Mouse (Mus musculus) embryonic facial prominence, embryonic 15.5 days (tissue): ENCODE results near the gene Tmem259. TPM values are rescaled to one million over a fixed set of nuclear protein-coding genes. Genes with fewer than 3 reads are reported as not detected.

Source experiments
- ATAC-seq: fragments of 200-750 bp; cut with Nextera tagmentation; 2 replicates; pipeline ENCODE4 v1.8.0; 2017; ENCODE audit warnings: low read depth, moderate TSS enrichment; ENCODE audit not compliant: insufficient number of reproducible peaks, low FRiP score, low TSS enrichment
- H3K27ac ChIP-seq: fragments of 300-500 bp; sonication (generic); replicated peaks from 2 replicates; pipeline ENCODE4 v1.5.1; 2015; ENCODE audit warnings: mild to moderate bottlenecking, inconsistent platforms
- H3K27me3 ChIP-seq: fragments of 300-500 bp; sonication (generic); 2 replicates; pipeline ENCODE4 v1.6.1; 2015; ENCODE audit warnings: inconsistent platforms
- H3K36me3 ChIP-seq: fragments of 300-500 bp; sonication (generic); 2 replicates; pipeline ENCODE4 v1.6.1; 2015; ENCODE audit warnings: mild to moderate bottlenecking, inconsistent platforms
- H3K4me1 ChIP-seq: fragments of 300-500 bp; sonication (generic); 2 replicates; pipeline ENCODE4 v1.6.1; 2015; ENCODE audit warnings: inconsistent platforms
- H3K4me2 ChIP-seq: fragments of 300-500 bp; sonication (generic); replicated peaks from 2 replicates; pipeline ENCODE4 v1.6.1; 2015; ENCODE audit warnings: mild to moderate bottlenecking, inconsistent platforms
- H3K4me3 ChIP-seq: fragments of 300-500 bp; sonication (generic); replicated peaks from 2 replicates; pipeline ENCODE4 v1.5.1; 2015; ENCODE audit warnings: mild to moderate bottlenecking, inconsistent platforms
- H3K9ac ChIP-seq: fragments of 300-500 bp; sonication (generic); 2 replicates; pipeline ENCODE4 v1.6.1; 2015; ENCODE audit warnings: inconsistent platforms
- H3K9me3 ChIP-seq: fragments of 300-500 bp; sonication (generic); replicated peaks from 2 replicates; pipeline ENCODE4 v1.6.1; 2016; ENCODE audit warnings: inconsistent platforms
- WGBS: fragments of 180-500 bp; shearing (Covaris S2); methylation state at CpG from one replicate; pipeline ENCODE4 v1.1.7; 2015; 5-methylcytosine and 5-hydroxymethylcytosine counted together
- polyA plus RNA-seq: library from polyadenylated mRNA; unstranded; fragments of >200 nt; fragmentation: Nextera tagmentation; extraction: Ambion mirVana; gene quantifications from 2 replicates; pipeline ENCODE4 v1.2.1, GENCODE M21; 2015

The Tmem259 gene
- polyA plus RNA-seq, 1 experiment from 2014 or later = 23.9 TPM

- Histone ChIP-seq H3K4me3 (peak overlapping the region; percentile 54), H3K9ac (0 out of 2 replicates have a peak overlapping the region, but pooled peaks have one; percentile 19), H3K4me1 (peaks cover 31% of the 10 kb centered on the region), H3K27ac (peak overlapping the region; percentile 73), H3K27me3 (no peaks in the 10 kb centered on the region), H3K9me3 (no peaks in the 10 kb centered on the region), H3K4me2 (peak overlapping the region; percentile 88), H3K36me3 (peaks cover 37% of the 10 kb centered on the region)
- WGBS = under 1% methylated on average over 35 of the region's 35 CpGs
- peak; percentile 44 for ATAC-seq
Measured at GRCm38 (mm10) chr10:79997034-79997760, 13.1 kb upstream of the Tmem259 start.

GRCm38 (mm10) chr10:79996272-79997033 is 12.3 kb upstream of the Tmem259 start, which contains the start of gene Abca7:
Gene Abca7, plus strand, starts transcription at chr10:79996494.
- Histone ChIP-seq H3K4me1 (peaks cover 28% of the 10 kb centered on the region), H3K9me3 (no peaks in the 10 kb centered on the region), H3K36me3 (peaks cover 45% of the 10 kb centered on the region), H3K4me3 (peak within 1 kb of the TSS; percentile 54), H3K27ac (peak within 1 kb of the TSS; percentile 73), H3K27me3 (no peaks in the 10 kb centered on the region), H3K4me2 (peak within 1 kb of the TSS; percentile 88), H3K9ac (peak within 1 kb of the TSS; percentile 19; the same call in 1 of the 2 replicates)
- peak; percentile 89 for ATAC-seq
- WGBS = under 1% methylated on average over 34 of the region's 34 CpGs

DNA sequence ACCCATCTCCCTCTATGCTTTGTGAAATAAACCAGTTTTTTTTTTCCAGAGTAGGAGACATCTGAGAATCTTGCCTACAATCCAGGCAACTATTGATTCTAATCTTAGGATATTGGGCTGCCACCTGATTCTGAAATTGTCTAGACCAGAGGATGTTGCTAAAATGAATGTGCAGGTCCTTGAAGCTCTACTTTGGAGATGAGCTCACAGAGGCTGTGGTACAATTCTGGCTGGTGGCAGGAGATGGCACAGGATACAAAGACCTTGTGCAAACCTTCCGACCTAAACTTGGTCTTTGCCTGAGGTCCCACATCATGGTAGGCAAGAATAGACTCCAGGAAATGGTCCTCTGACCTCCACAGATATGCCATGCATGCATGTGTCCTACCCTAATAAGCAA is 11.5 kb upstream of the Tmem259 start:
- WGBS = 69% methylated on average over 1 of the region's 1 CpGs
- no peaks in the 10 kb centered on the region for H3K27me3 ChIP-seq
- H3K4me3 ChIP-seq = no peak overlapping the region; the same call in 1 of the 2 replicates
- peaks cover 33% of the 10 kb centered on the region for H3K4me1 ChIP-seq
- peaks cover 53% of the 10 kb centered on the region for H3K36me3 ChIP-seq
- H3K4me2 ChIP-seq = peak overlapping the region; percentile 88; the same call in 1 of the 2 replicates
- no peak for ATAC-seq
- peak overlapping the region; percentile 73; the same call in 1 of the 2 replicates for H3K27ac ChIP-seq
- no peaks in the 10 kb centered on the region for H3K9me3 ChIP-seq
- no peak overlapping the region for H3K9ac ChIP-seq

DNA sequence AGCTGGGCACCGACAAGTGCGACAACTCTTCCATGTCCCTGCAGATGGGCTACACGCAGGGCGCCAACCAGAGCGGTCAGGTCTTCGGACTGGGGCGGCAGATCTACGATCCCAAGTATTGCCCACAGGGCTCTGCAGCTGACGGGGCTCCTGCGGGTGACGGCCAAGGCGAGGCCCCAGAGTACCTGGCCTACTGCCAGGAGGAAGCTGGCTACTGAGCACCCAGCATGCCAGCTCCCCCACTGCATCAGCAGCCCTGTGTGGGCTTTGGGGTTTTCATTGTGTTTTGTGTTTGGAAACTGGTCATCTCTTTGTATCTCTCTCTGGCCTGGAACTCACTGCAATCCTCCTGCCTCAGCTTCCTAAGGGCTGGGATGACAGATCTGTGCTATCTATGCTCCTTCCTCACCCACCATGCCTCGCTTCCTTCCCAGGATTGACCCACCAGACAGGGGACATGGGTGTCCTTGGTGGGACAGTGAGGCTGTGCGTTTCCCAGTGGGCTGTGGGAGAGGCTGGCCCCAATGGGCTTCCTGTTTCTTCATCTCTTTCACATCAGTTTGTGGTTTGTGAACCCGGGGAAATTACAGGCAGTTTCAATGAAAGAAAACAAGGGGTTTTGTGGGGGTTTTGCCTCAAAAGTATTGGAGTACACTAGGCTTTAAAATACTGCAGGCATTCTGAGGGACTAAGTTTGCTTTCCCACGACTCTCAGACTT is 10.4 kb upstream of the Tmem259 start:
- Histone ChIP-seq H3K4me1 (peaks cover 41% of the 10 kb centered on the region), H3K9me3 (no peaks in the 10 kb centered on the region), H3K27me3 (no peaks in the 10 kb centered on the region), H3K9ac (no peak overlapping the region), H3K36me3 (peaks cover 53% of the 10 kb centered on the region), H3K4me3 (no peak overlapping the region), H3K4me2 (no peak overlapping the region), H3K27ac (no peak overlapping the region; the same call in 1 of the 2 replicates)
- 77% methylated on average over 16 of the region's 16 CpGs for WGBS
- ATAC-seq = no peak

- H3K4me1 ChIP-seq = peaks cover 47% of the 10 kb centered on the region
- no peak overlapping the region for H3K27ac ChIP-seq
- WGBS = 87% methylated on average over 6 of the region's 6 CpGs
- H3K27me3 ChIP-seq = no peaks in the 10 kb centered on the region
- no peak overlapping the region for H3K9ac ChIP-seq
- H3K36me3 ChIP-seq = peaks cover 53% of the 10 kb centered on the region
- no peak overlapping the region for H3K4me3 ChIP-seq
- no peaks in the 10 kb centered on the region for H3K9me3 ChIP-seq
- H3K4me2 ChIP-seq = 0 out of 2 replicates have a peak overlapping the region, but pooled peaks have one; percentile 93
- ATAC-seq = no peak
Measured at GRCm38 (mm10) chr10:79991548-79991947, 7.4 kb upstream of the Tmem259 start.

- H3K9me3 ChIP-seq = no peaks in the 10 kb centered on the region
- H3K36me3 ChIP-seq = peaks cover 53% of the 10 kb centered on the region
- H3K4me2 ChIP-seq = 0 out of 2 replicates have a peak overlapping the region, but pooled peaks have one; percentile 93
- H3K4me3 ChIP-seq = no peak overlapping the region; the same call in 1 of the 2 replicates
- H3K4me1 ChIP-seq = peaks cover 51% of the 10 kb centered on the region
- no peak overlapping the region for H3K9ac ChIP-seq
- 72% methylated on average over 12 of the region's 12 CpGs for WGBS
- H3K27ac ChIP-seq = peak overlapping the region; percentile 4; the same call in 1 of the 2 replicates
- no peak for ATAC-seq
- no peaks in the 10 kb centered on the region for H3K27me3 ChIP-seq
Measured at GRCm38 (mm10) chr10:79991099-79991498, 7.0 kb upstream of the Tmem259 start.

GRCm38 (mm10) chr10:79989870-79990269 is 5.7 kb upstream of the Tmem259 start:
- 11% methylated on average over 15 of the region's 15 CpGs for WGBS
- Histone ChIP-seq H3K36me3 (peaks cover 43% of the 10 kb centered on the region), H3K9me3 (no peaks in the 10 kb centered on the region), H3K4me2 (peak overlapping the region; percentile 93), H3K27ac (peak overlapping the region; percentile 99), H3K27me3 (no peaks in the 10 kb centered on the region), H3K4me3 (peak overlapping the region; percentile 90), H3K4me1 (peaks cover 55% of the 10 kb centered on the region), H3K9ac (peak overlapping the region; percentile 86)
- ATAC-seq = no peak

DNA sequence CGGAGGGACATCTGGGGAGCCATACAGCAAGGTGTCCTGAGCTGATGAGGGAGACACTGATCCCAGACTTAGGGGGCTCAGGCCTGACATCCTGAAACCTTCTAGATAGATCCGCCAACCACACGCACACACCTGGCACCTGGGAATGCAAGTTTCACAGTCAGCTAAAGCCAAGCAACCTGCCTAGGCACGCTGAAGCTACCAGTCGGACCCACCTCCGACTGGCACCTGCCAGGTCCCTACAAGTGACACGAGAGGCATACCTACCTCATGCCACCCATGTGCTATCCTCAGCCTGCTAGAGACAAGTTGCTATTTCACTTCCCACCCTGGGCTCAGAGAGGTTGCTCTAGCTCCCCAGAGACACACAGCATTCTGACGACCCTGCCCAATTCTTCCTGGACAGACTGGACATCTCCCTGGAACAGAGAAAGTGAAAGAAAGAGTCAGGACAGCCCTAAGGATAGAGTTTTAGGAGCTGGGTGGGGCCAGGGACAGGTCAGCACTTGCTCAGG is 5.2 kb upstream of the Tmem259 start:
- 16% methylated on average over 8 of the region's 8 CpGs for WGBS
- ATAC-seq = no peak
- peak overlapping the region; percentile 90 for H3K4me3 ChIP-seq
- no peaks in the 10 kb centered on the region for H3K27me3 ChIP-seq
- H3K9ac ChIP-seq = peak overlapping the region; percentile 86
- H3K9me3 ChIP-seq = no peaks in the 10 kb centered on the region
- H3K4me2 ChIP-seq = peak overlapping the region; percentile 93
- peaks cover 37% of the 10 kb centered on the region for H3K36me3 ChIP-seq
- peak overlapping the region; percentile 99 for H3K27ac ChIP-seq
- peaks cover 51% of the 10 kb centered on the region for H3K4me1 ChIP-seq

DNA sequence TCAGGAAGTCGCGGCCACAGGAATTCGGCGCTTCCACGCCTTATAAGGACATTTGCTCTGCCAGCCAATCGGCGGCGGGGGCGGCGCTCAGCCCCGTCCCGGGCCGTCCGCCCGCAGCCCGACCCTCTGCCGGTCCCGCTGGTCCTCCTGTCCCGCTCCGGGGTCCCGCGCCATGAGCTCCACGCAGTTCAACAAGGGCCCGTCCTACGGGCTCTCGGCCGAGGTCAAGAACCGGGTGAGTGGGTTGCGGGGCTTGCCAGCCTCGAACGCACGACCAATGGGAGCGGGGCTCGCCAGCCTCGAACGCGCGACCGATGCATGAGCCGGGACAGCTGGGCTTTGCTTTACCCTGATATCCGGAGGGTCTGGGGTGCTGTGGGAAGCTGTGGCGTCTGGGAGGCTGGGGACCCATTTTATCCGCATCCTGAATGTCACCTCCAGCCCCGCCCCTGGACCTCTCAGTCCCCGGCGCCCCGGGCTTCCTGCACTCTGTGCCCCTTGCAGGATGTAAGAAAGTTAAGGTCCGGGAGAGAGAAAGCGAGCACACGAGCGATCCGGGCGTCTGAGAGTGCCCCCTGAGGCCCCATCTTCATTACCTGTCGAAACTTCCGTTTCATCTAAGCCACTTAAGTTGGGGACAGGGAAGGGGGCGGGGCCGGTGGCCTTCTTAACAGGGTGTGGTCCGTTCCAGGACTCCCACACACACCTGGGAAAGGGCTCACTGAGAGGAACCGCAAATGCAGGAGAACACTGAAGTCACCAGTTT is 4.6 kb upstream of the Tmem259 start, which contains the start of gene Cnn2:
Gene Cnn2 (plus strand): TSS at position 79 of the 766 bp plus-strand sequence.
- Histone ChIP-seq H3K4me3 (peak within 1 kb of the TSS; percentile 90), H3K27ac (peak within 1 kb of the TSS; percentile 99), H3K27me3 (no peaks in the 10 kb centered on the region), H3K4me2 (peak within 1 kb of the TSS; percentile 93), H3K9me3 (no peaks in the 10 kb centered on the region), H3K36me3 (peaks cover 31% of the 10 kb centered on the region), H3K4me1 (peaks cover 49% of the 10 kb centered on the region), H3K9ac (peak within 1 kb of the TSS; percentile 86)
- peak; percentile 25; the same call in 1 of the 2 replicates for ATAC-seq
- under 1% methylated on average over 58 of the region's 59 CpGs for WGBS
